Mouse (Mus musculus): ENCODE results near the gene Spon2.

Gene Spon2

GRCm38 (mm10) chr5:33214723-33215122 lies 3.5 kb downstream of the Spon2 start:
- no peak for DNase-seq

GRCm38 (mm10) chr5:33211254-33211653 lies 7.0 kb downstream of the Spon2 start:
- no peak for DNase-seq

GRCm38 (mm10) chr5:33210515-33210914 lies 7.7 kb downstream of the Spon2 start:
- no peak for DNase-seq

- DNase-seq = no peak
Observed at GRCm38 (mm10) chr5:33208533-33209245, 9.6 kb downstream of the Spon2 start.

DNA sequence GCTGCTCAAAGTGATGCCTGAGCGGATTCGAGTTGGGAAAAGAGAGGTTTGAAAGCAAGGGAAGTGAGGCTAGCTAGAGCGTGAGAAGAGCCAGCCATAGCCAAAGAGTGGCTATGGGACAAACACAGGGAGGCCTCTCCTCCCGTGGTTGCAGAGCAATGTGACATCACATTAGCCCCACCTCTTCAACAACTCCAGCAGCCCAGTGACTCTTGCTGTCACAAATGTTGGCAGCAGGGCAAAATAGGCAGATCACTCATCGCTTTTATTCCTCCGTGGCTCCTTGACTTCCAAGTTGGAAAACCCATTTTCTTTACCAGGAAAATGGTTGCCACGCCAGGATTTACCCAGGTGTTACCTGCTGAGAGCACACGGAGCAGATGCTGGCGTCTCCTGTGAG lies 11.1 kb downstream of the Spon2 start:
- DNase-seq = no peak

DNA sequence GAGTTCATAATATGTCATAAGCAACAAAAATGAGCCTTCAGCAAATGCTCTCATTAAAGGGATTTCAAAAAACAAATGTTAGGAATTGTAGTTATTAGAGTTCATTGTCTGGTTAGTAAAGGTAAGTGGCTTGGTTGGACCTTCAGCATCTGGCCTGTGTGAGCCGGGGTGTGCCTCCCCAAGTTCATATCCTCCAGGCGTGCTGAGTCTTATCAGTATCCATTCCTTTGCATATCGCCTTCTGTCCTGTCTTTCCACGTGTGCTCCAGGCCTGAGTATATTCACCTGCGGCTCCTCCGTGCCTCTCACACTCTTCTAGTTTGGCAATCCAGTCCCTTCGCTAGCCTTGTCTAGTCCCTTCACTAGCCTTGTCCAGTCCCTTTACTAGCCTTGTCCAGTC lies 11.9 kb downstream of the Spon2 start:
- no peak for DNase-seq

DNA sequence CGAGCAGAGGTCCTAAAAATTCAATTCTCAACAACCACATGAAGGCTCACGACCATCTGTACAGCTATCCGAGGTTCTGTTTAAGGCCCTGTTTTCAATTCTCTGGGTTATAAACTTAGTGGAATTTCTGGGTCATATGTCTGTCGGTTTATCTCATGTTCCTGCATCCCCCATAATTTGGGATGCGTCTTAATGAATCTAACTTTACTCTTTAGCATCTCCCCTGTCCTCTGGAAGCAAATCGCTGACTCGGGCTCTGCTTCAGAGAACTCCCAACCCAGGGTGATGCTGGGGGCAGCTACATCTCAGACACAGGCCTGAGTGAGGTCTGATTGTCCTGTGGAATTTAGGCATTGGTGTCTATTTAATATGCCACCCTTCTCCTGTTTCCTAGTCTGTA lies 14.0 kb downstream of the Spon2 start:
- no peak for DNase-seq

GRCm38 (mm10) chr5:33203691-33204242 lies 14.5 kb downstream of the Spon2 start:
- peak; percentile 36 to 37 for DNase-seq

DNA sequence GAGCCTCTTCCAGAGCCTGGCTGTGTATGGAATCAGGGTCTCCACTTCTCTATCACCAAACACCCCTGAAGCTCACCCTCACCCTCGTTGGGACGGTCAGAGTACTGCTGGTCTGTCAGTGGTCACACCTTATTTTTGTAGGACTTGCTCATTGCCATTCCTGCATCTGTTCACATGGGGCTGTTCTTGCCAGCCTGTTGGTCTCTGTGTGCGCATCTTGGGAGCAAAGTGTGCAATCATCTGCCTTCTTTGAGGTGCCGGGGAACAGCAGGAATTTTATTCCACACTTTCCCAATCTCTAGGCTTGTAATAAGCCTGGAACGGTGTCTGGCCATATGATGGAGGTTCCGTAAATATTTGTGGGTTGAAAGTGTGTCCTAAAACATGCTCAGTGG lies 15.1 kb downstream of the Spon2 start:
- DNase-seq = no peak

DNA sequence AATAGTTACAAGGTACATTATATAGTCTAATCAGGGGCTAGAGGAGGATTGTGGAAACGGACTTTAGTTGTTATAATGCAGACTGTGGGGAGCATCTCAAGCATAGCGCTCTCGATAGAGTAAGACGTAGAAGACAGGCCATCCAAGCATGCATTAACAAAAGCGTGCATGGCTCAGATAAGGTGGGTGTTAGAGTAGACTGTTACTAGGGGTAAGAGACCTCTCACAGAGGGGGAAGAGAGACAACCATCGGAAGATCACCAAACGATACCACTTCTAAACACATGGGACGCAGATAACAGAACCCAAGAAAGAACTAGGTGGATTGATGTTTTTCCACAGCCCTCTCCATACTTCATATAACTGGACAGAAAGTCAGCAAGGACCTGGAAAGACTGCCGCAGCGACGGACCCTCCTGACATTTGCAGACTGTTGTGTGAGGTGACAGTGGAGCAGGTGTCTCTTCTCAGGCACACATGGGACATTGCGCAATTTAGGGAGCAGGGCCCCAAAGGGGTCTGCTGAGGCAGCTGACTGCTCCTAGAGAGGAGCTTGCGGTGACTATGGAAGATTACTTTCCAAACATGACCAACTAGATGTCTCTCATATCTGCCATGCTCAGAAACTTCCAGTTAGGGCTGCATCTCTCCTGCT lies 15.6 kb downstream of the Spon2 start:
- no peak for DNase-seq

DNA sequence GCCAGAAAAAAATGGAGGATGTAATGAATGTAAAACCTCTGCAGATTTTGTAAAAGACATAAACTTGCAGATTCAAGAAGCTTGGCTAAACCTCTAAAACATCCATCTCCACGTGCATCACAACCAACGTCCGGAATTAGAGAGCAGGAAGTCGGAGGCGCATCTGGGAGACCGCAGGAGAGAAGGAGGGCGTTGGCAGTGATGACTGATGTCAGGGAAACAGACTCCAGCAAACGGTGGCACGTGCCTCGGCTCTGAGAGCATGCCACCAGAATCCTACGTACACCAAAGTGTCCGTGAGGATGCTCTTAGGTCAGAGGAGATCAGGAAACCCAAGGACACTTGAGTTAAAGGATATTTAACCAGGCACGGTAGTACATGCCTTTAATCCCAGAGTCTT lies 16.6 kb downstream of the Spon2 start:
- no peak for DNase-seq

- no peak for DNase-seq
Observed at GRCm38 (mm10) chr5:33200071-33200470, 18.2 kb downstream of the Spon2 start.

GRCm38 (mm10) chr5:33195246-33195852 lies 22.9 kb downstream of the Spon2 start:
- DNase-seq = no peak

DNA sequence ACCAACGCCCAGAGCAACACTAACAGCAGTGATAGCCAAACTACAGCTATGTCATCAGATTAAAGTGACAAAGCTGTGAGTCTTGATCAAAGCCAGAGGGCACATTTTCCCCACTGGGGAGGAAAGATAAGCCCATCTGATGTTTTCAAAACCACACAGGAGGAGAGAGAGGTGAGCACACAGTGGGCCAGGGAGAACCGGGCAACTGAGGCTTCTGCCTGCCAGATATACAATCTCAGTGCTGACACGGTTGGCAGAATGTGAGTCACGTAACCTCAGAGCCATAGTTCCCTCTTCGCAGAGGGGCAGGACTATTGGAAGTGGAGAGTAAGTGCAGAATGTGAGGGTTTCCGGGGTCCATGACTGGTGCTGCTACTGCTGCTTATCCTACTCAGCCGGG lies 24.7 kb downstream of the Spon2 start:
- no peak for DNase-seq
